Mouse (Mus musculus): ENCODE results near the gene 2010111I01Rik. TPM values are rescaled to one million over a fixed set of nuclear protein-coding genes. Genes with fewer than 3 reads are reported as not detected.

The 2010111I01Rik gene
- polyA plus RNA-seq, 1 experiment from 2014 or later: 16.3 TPM

- no peak overlapping the region for H3K9ac ChIP-seq (ENCODE audit: low read depth, low read length)
- no peaks in the 10 kb centered on the region for H3K9me3 ChIP-seq (replicated peaks; ENCODE audit: control insufficient read depth, low read length)
- H3K36me3 ChIP-seq (ENCODE audit: control insufficient read depth, insufficient read depth): no peaks in the 10 kb centered on the region
- H3K4me3 ChIP-seq (ENCODE audit: low read depth, low read length): no peak overlapping the region
- WGBS (ENCODE audit: insufficient replicate concordance): 34% methylated on average over 7 of the region's 7 CpGs
- no peaks in the 10 kb centered on the region for H3K4me1 ChIP-seq (ENCODE audit: control insufficient read depth, low read depth, low read length)
- H3K4me2 ChIP-seq (ENCODE audit: low read depth, low read length): no peak overlapping the region
- ATAC-seq (ENCODE audit: low read depth): peak; percentile 41; the same call in 1 of the 2 replicates
- no peaks in the 10 kb centered on the region for H3K27me3 ChIP-seq (ENCODE audit: control insufficient read depth, insufficient read depth, low read depth, low read length)
- no peak overlapping the region for H3K27ac ChIP-seq (ENCODE audit: low read length)
Observed at GRCm38 (mm10) chr13:63046206-63047020, 81.7 kb downstream of the 2010111I01Rik start.

- Histone ChIP-seq H3K4me1 (ENCODE audit: control insufficient read depth, low read depth, low read length) (no peaks in the 10 kb centered on the region), H3K4me2 (ENCODE audit: low read depth, low read length) (no peak overlapping the region), H3K36me3 (ENCODE audit: control insufficient read depth, insufficient read depth) (no peaks in the 10 kb centered on the region), H3K4me3 (ENCODE audit: low read depth, low read length) (no peak overlapping the region), H3K27me3 (ENCODE audit: control insufficient read depth, insufficient read depth, low read depth, low read length) (no peaks in the 10 kb centered on the region), H3K27ac (ENCODE audit: low read length) (no peak overlapping the region), H3K9ac (ENCODE audit: low read depth, low read length) (no peak overlapping the region), H3K9me3 (replicated peaks; ENCODE audit: control insufficient read depth, low read length) (no peaks in the 10 kb centered on the region)
- 21% methylated on average over 1 of the region's 1 CpGs for WGBS (ENCODE audit: insufficient replicate concordance)
- ATAC-seq (ENCODE audit: low read depth): peak; percentile 76
Observed at GRCm38 (mm10) chr13:63063706-63064105, 99.0 kb downstream of the 2010111I01Rik start.

GRCm38 (mm10) chr13:63066607-63067006 lies 101.9 kb downstream of the 2010111I01Rik start:
- Histone ChIP-seq H3K9me3 (replicated peaks; ENCODE audit: control insufficient read depth, low read length) (no peaks in the 10 kb centered on the region), H3K4me1 (ENCODE audit: control insufficient read depth, low read depth, low read length) (no peaks in the 10 kb centered on the region), H3K4me2 (ENCODE audit: low read depth, low read length) (no peak overlapping the region), H3K9ac (ENCODE audit: low read depth, low read length) (no peak overlapping the region), H3K36me3 (ENCODE audit: control insufficient read depth, insufficient read depth) (no peaks in the 10 kb centered on the region), H3K27ac (ENCODE audit: low read length) (no peak overlapping the region), H3K4me3 (ENCODE audit: low read depth, low read length) (no peak overlapping the region), H3K27me3 (ENCODE audit: control insufficient read depth, insufficient read depth, low read depth, low read length) (no peaks in the 10 kb centered on the region)
- ATAC-seq (ENCODE audit: low read depth): no peak
- WGBS (ENCODE audit: insufficient replicate concordance): 49% methylated on average over 1 of the region's 1 CpGs

DNA sequence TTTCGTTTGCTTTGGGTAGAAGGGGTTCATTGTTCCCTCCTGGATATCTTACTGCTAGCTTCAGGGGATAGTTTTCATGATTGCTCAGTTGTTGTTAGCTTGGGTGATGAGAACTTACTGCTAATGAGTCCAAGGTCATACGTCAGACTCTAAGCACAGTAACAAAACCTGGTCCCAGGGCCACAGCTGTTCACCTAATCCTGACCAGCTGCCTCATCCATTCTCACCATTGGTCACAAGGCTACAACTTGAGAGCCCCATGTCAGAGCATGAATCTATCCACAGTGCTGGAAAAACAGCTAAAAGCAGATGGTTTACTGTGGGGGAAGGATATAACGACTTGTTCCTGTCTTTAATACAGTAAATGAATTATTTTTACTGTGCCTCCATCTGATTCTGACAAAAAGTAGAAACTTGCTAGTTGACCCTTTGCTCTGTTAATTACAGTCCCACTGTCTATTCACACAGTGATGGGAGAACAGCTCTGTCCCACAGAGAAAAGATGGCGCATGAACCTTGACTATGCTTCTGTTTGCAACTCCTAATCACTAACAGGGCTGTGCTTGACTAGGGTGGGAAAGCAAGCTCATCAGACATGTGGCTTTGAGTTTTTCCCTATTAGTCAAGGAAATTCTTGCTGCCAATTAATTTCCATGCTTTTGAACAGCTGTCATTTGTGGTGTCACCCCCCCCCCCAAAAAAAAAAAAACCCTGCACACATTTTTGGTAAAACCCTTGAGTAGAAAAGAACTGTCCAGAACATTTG lies 103.9 kb downstream of the 2010111I01Rik start:
- ATAC-seq (ENCODE audit: low read depth): no peak
- 67% methylated on average over 4 of the region's 4 CpGs for WGBS (ENCODE audit: insufficient replicate concordance)

GRCm38 (mm10) chr13:63071874-63072273 lies 107.2 kb downstream of the 2010111I01Rik start:
- Histone ChIP-seq H3K27me3 (ENCODE audit: control insufficient read depth, insufficient read depth, low read depth, low read length) (no peaks in the 10 kb centered on the region), H3K9ac (ENCODE audit: low read depth, low read length) (no peak overlapping the region), H3K9me3 (replicated peaks; ENCODE audit: control insufficient read depth, low read length) (no peaks in the 10 kb centered on the region), H3K4me3 (ENCODE audit: low read depth, low read length) (no peak overlapping the region), H3K27ac (ENCODE audit: low read length) (no peak overlapping the region), H3K4me1 (ENCODE audit: control insufficient read depth, low read depth, low read length) (peaks cover 2% of the 10 kb centered on the region; the same call in 1 of the 2 replicates), H3K4me2 (ENCODE audit: low read depth, low read length) (no peak overlapping the region), H3K36me3 (ENCODE audit: control insufficient read depth, insufficient read depth) (no peaks in the 10 kb centered on the region)
- WGBS (ENCODE audit: insufficient replicate concordance): 64% methylated on average over 8 of the region's 8 CpGs
- ATAC-seq (ENCODE audit: low read depth): no peak

More for the DNA sequence above, 103.9 kb downstream of the 2010111I01Rik start:
- no peaks in the 10 kb centered on the region for H3K9me3 ChIP-seq (replicated peaks; ENCODE audit: control insufficient read depth, low read length)
- H3K27ac ChIP-seq (ENCODE audit: low read length): no peak overlapping the region
- no peaks in the 10 kb centered on the region for H3K27me3 ChIP-seq (ENCODE audit: control insufficient read depth, insufficient read depth, low read depth, low read length)
- H3K4me3 ChIP-seq (ENCODE audit: low read depth, low read length): no peak overlapping the region
- no peaks in the 10 kb centered on the region for H3K36me3 ChIP-seq (ENCODE audit: control insufficient read depth, insufficient read depth)
- H3K4me1 ChIP-seq (ENCODE audit: control insufficient read depth, low read depth, low read length): peaks cover 2% of the 10 kb centered on the region; the same call in 1 of the 2 replicates
- no peak overlapping the region for H3K4me2 ChIP-seq (ENCODE audit: low read depth, low read length)
- H3K9ac ChIP-seq (ENCODE audit: low read depth, low read length): no peak overlapping the region

GRCm38 (mm10) chr13:63072376-63072775 lies 107.7 kb downstream of the 2010111I01Rik start:
- no peak overlapping the region for H3K4me3 ChIP-seq (ENCODE audit: low read depth, low read length)
- ATAC-seq (ENCODE audit: low read depth): no peak
- WGBS (ENCODE audit: insufficient replicate concordance): 11% methylated on average over 3 of the region's 3 CpGs

DNA sequence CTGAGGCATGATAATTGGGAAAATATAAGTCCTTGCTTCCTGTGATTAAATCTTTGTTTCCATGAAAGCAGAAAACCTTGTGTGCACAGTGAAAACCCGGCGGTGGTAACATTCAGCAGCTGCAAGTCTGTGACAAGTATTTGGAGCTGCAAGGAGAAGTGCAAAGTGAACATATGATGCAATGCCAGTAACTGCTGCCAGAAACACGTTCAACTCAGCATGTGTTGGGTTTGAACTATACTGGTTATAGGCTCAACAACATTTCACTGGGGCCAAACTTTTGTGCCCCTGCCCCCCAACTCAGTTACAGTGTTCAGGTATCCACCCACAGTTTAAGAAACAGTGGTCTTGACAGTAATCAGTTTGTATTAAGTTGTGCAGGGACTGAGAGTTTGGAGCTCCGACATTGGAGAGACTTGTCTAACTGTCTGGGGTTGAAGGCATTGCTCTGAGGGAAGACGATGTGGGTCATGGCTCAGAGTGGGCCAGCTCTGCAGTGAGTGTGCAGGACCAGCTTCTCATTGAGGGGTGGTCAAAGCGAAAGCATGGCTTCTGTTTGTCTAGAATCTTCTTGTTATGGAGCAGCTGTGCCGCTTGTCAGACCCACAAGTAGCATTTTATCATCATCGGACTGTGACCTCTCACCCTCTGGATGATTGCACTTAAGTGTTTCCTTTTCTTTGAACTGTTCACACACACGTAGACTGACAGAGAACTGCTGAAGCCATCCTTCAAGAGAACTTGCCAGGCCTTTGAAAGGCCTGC lies 109.4 kb downstream of the 2010111I01Rik start:
- Histone ChIP-seq H3K9me3 (replicated peaks; ENCODE audit: control insufficient read depth, low read length) (no peaks in the 10 kb centered on the region), H3K27me3 (ENCODE audit: control insufficient read depth, insufficient read depth, low read depth, low read length) (no peaks in the 10 kb centered on the region), H3K36me3 (ENCODE audit: control insufficient read depth, insufficient read depth) (no peaks in the 10 kb centered on the region), H3K9ac (ENCODE audit: low read depth, low read length) (no peak overlapping the region), H3K4me3 (ENCODE audit: low read depth, low read length) (no peak overlapping the region), H3K4me1 (ENCODE audit: control insufficient read depth, low read depth, low read length) (peaks cover 2% of the 10 kb centered on the region; the same call in 1 of the 2 replicates), H3K4me2 (ENCODE audit: low read depth, low read length) (no peak overlapping the region), H3K27ac (ENCODE audit: low read length) (no peak overlapping the region)
- WGBS (ENCODE audit: insufficient replicate concordance): 54% methylated on average over 9 of the region's 9 CpGs
- ATAC-seq (ENCODE audit: low read depth): 0 out of 2 replicates have a peak, but pooled peaks have one; percentile 16

More at GRCm38 (mm10) chr13:63072376-63072775, 107.7 kb downstream of the 2010111I01Rik start:
- no peak overlapping the region for H3K9ac ChIP-seq (ENCODE audit: low read depth, low read length)
- no peaks in the 10 kb centered on the region for H3K36me3 ChIP-seq (ENCODE audit: control insufficient read depth, insufficient read depth)
- no peaks in the 10 kb centered on the region for H3K9me3 ChIP-seq (replicated peaks; ENCODE audit: control insufficient read depth, low read length)
- peaks cover 2% of the 10 kb centered on the region; the same call in 1 of the 2 replicates for H3K4me1 ChIP-seq (ENCODE audit: control insufficient read depth, low read depth, low read length)
- no peak overlapping the region for H3K27ac ChIP-seq (ENCODE audit: low read length)
- H3K27me3 ChIP-seq (ENCODE audit: control insufficient read depth, insufficient read depth, low read depth, low read length): no peaks in the 10 kb centered on the region
- H3K4me2 ChIP-seq (ENCODE audit: low read depth, low read length): no peak overlapping the region

DNA sequence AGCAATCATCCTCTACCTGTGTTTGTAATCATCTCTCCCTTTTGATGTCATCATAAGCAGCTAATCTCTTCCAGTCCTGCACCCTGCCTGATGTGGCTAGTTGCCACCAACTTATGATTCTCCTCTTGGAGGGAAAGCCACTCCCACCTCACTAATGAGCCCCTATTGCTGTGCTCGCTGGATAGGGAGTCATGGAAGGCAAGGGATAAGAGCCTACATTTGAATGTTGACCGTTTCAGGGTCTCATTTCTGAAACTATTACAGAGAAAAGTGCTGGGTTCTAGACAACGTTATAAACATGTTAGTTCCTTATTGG lies 109.9 kb downstream of the 2010111I01Rik start:
- H3K9me3 ChIP-seq (replicated peaks; ENCODE audit: control insufficient read depth, low read length): no peaks in the 10 kb centered on the region
- H3K9ac ChIP-seq (ENCODE audit: low read depth, low read length): no peak overlapping the region
- 58% methylated on average over 3 of the region's 3 CpGs for WGBS (ENCODE audit: insufficient replicate concordance)
- H3K4me3 ChIP-seq (ENCODE audit: low read depth, low read length): no peak overlapping the region
- H3K27me3 ChIP-seq (ENCODE audit: control insufficient read depth, insufficient read depth, low read depth, low read length): no peaks in the 10 kb centered on the region
- ATAC-seq (ENCODE audit: low read depth): no peak
- no peak overlapping the region for H3K27ac ChIP-seq (ENCODE audit: low read length)
- no peak overlapping the region for H3K4me2 ChIP-seq (ENCODE audit: low read depth, low read length)
- H3K4me1 ChIP-seq (ENCODE audit: control insufficient read depth, low read depth, low read length): peaks cover 2% of the 10 kb centered on the region; the same call in 1 of the 2 replicates
- H3K36me3 ChIP-seq (ENCODE audit: control insufficient read depth, insufficient read depth): no peaks in the 10 kb centered on the region
